Mouse (Mus musculus) olfactory bulb, adult 2 months (tissue): ENCODE data around the gene Frs3.

Experiments
- CTCF ChIP-seq: fragments of 200-500 bp; IDR thresholded peaks from 2 replicates; pipeline ENCODE4 v1.5.1; 2012; ENCODE audit warnings: low read depth, mild to moderate bottlenecking, low read length, moderate library complexity; ENCODE audit not compliant: insufficient read depth
- POLR2A ChIP-seq: fragments of 200-500 bp; IDR thresholded peaks from 2 replicates; pipeline ENCODE4 v1.6.1; 2012; ENCODE audit warnings: mild to moderate bottlenecking, low read depth, low read length, moderate library complexity; ENCODE audit not compliant: insufficient read depth

DNA sequence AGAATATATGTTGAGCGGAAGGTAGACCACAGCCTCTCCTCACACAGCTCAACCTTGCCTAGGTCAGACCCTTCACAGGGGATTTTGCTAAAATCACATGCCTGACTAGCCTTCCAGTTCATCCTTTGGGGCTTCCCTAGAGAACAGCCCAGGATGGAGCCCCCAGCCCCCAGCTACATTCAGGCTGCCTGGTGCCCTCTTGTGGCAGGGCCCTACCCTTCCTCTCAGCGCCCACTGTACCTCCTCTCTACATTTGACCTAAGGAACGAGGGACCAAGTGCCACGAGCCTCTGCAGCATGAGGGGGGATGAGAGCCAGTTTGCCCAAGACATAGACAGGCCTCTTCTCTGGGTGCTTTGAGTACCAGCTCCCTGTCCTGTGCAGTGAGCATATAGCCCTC lies 15.9 kb downstream of the Frs3 start:
- TF ChIP-seq CTCF (no peak), POLR2A (no peak)
